Comparison of ENCODE assay signal across 23 mouse cellular contexts in the genomic region with DNA sequence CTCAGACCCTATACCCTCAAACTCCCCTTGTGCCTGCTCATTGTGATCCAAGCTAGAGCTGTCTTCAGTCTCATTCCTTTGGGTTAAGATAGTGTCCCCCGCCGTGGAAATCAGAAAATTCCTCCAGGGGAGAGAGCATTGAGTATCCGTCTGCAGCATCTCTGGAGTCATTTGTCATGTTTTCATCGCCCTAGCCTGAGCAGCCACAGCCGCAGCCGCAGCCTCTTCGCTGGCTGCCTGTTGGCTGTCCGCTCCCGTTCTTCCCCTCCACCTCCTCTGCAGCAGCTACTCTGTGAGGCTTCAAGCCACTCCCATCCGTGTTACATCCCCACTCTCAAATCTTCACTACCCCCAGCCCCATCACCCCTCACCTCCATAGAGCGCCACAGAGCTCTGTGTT.
A peak's percentile ranks its signal among the peaks of the same experiment; 100 is the strongest.
DNase-seq lines count a peak whose midpoint lies in the region; ATAC-seq lines count a peak whose summit lies in the region.
"Had no signal": no experiment of that assay in that cellular context is flagged by ENCODE, and none has a peak within 500 bp of the region (broad histone marks: within the 10 kb centered on the region; RNA-seq: fewer than 3 reads in every experiment).

No protein-coding gene starts in this region.

- peak; percentile 29 to 31 for DNase-seq in heart, postnatal 14 days
- DNase-seq in heart, postnatal 25 days (ENCODE audit: low spot score) = no peak
- peak; percentile 21 for DNase-seq in kidney, postnatal 10 days
- peak; percentile 39 for DNase-seq in mesoderm, embryonic 11.5 days (ENCODE audit: low read depth, low spot score)
- DNase-seq in lung, adult 18-20 months = no peak
- DNase-seq in midbrain, embryonic 14.5 days = no peak
- DNase-seq: adrenal gland, adult 8-10 months; cerebellum, adult 18-20 months; cerebellum, postnatal 25 days; gastrocnemius, postnatal 36 days; layer of hippocampus, adult 9-11 months; right cerebral cortex, postnatal 14 days; thymus, postnatal 14 days had no signal

- H3K9ac ChIP-seq in kidney, embryonic 16.5 days (replicated peaks; ENCODE audit: low read length) = no peak overlapping the region
- no peak overlapping the region for H3K9ac ChIP-seq in hindbrain, embryonic 15.5 days
- no peak overlapping the region for H3K9ac ChIP-seq in midbrain, embryonic 14.5 days (replicated peaks; ENCODE audit: low read length)
- H3K9ac ChIP-seq: forebrain, embryonic 12.5 days; heart, embryonic 13.5 days had no signal

- H3K27me3 ChIP-seq in kidney, embryonic 16.5 days (ENCODE audit: insufficient read depth, low read length) = no peaks in the 10 kb centered on the region
- no peaks in the 10 kb centered on the region for H3K27me3 ChIP-seq in hindbrain, embryonic 15.5 days
- no peaks in the 10 kb centered on the region for H3K27me3 ChIP-seq in midbrain, embryonic 14.5 days (ENCODE audit: control insufficient read depth, insufficient read depth, low read length)
- H3K27me3 ChIP-seq: forebrain, embryonic 12.5 days had no signal

- H3K27ac ChIP-seq in kidney, embryonic 16.5 days (ENCODE audit: low read length) = no peak overlapping the region
- H3K27ac ChIP-seq in hindbrain, embryonic 15.5 days (replicated peaks) = no peak overlapping the region
- H3K27ac ChIP-seq in midbrain, embryonic 14.5 days (replicated peaks; ENCODE audit: low read depth, low read length) = no peak overlapping the region
- H3K27ac ChIP-seq: forebrain, embryonic 12.5 days; heart, embryonic 13.5 days; left cerebral cortex, adult 2 months; macrophage; midbrain, embryonic 10.5 days had no signal

- no peaks in the 10 kb centered on the region for H3K9me3 ChIP-seq in kidney, embryonic 16.5 days (ENCODE audit: low read length)
- no peaks in the 10 kb centered on the region for H3K9me3 ChIP-seq in hindbrain, embryonic 15.5 days
- H3K9me3 ChIP-seq in midbrain, embryonic 14.5 days (ENCODE audit: control insufficient read depth, low read length) = no peaks in the 10 kb centered on the region
- H3K9me3 ChIP-seq: forebrain, embryonic 12.5 days; midbrain, embryonic 10.5 days had no signal

- H3K4me1 ChIP-seq in kidney, embryonic 16.5 days (ENCODE audit: insufficient read depth, low read length) = no peaks in the 10 kb centered on the region
- H3K4me1 ChIP-seq in hindbrain, embryonic 15.5 days (replicated peaks) = no peaks in the 10 kb centered on the region
- no peaks in the 10 kb centered on the region for H3K4me1 ChIP-seq in midbrain, embryonic 14.5 days (ENCODE audit: control insufficient read depth, insufficient read depth, low read length)
- H3K4me1 ChIP-seq: forebrain, embryonic 12.5 days; midbrain, embryonic 10.5 days had no signal

- no peaks in the 10 kb centered on the region for H3K36me3 ChIP-seq in kidney, embryonic 16.5 days (ENCODE audit: insufficient read depth, low read length)
- H3K36me3 ChIP-seq in hindbrain, embryonic 15.5 days = no peaks in the 10 kb centered on the region
- no peaks in the 10 kb centered on the region for H3K36me3 ChIP-seq in midbrain, embryonic 14.5 days (ENCODE audit: control insufficient read depth, insufficient read depth, low read length)
- H3K36me3 ChIP-seq: forebrain, embryonic 12.5 days; heart, embryonic 13.5 days; midbrain, embryonic 10.5 days had no signal

- WGBS in kidney, embryonic 16.5 days = 51% methylated on average over 11 of the region's 11 CpGs
- 44% methylated on average over 11 of the region's 11 CpGs for WGBS in hindbrain, embryonic 15.5 days
- 76% methylated on average over 11 of the region's 11 CpGs for WGBS in midbrain, embryonic 14.5 days

- ATAC-seq in kidney, embryonic 16.5 days (ENCODE audit: low FRiP score, low TSS enrichment) = no peak
- ATAC-seq in hindbrain, embryonic 15.5 days (ENCODE audit: low FRiP score, low read depth) = 0 out of 2 replicates have a peak, but pooled peaks have one; percentile 34
- no peak for ATAC-seq in midbrain, embryonic 14.5 days (ENCODE audit: low FRiP score, low TSS enrichment)
- ATAC-seq: activated CD4-positive, CD25-positive, alpha-beta regulatory T cell, adult 4 months; intestine, embryonic 16.5 days; lung, postnatal 0 days had no signal

- no peak overlapping the region for H3K4me2 ChIP-seq in kidney, embryonic 16.5 days (replicated peaks; ENCODE audit: low read depth, low read length)
- no peak overlapping the region for H3K4me2 ChIP-seq in hindbrain, embryonic 15.5 days
- no peak overlapping the region for H3K4me2 ChIP-seq in midbrain, embryonic 14.5 days (ENCODE audit: low read length)
- H3K4me2 ChIP-seq: forebrain, embryonic 12.5 days; heart, embryonic 13.5 days had no signal

- intact Hi-C loops in heart, postnatal 14 days (cut with DNase I) = no loop called here
- intact Hi-C loops in heart, postnatal 25 days (cut with DNase I) = no loop called here

- no peak overlapping the region for H3K4me3 ChIP-seq in kidney, embryonic 16.5 days (ENCODE audit: low read length)
- no peak overlapping the region for H3K4me3 ChIP-seq in hindbrain, embryonic 15.5 days
- H3K4me3 ChIP-seq in midbrain, embryonic 14.5 days (replicated peaks; ENCODE audit: low read depth, low read length) = no peak overlapping the region
- H3K4me3 ChIP-seq: forebrain, embryonic 12.5 days; heart, embryonic 13.5 days; left cerebral cortex, adult 2 months; midbrain, embryonic 10.5 days had no signal

Comparison
In these comparisons a context has a peak if more than half of its experiments do, and no peak if none do; other contexts are left out.
1. DNase-seq: peak in heart, postnatal 14 days (2 of 2), kidney, postnatal 10 days (single experiment) and mesoderm, embryonic 11.5 days (single experiment); none in heart, postnatal 25 days (single experiment), lung, adult 18-20 months (0 of 2) and midbrain, embryonic 14.5 days (single experiment).